Mouse (Mus musculus): ENCODE results near the gene Eef1akmt1. TPM values are rescaled to one million over a fixed set of nuclear protein-coding genes. Genes with fewer than 3 reads are reported as not detected.

Eef1akmt1 gene
- total and polyA plus RNA-seq, 2 experiments, result 5.6 to 11.6 TPM

- no peaks in the 10 kb centered on the region for H3K27me3 ChIP-seq (ENCODE audit: control insufficient read depth, insufficient read depth, low read length)
- no peaks in the 10 kb centered on the region for H3K4me1 ChIP-seq (ENCODE audit: control insufficient read depth, insufficient read depth, low read length)
- 75% methylated on average over 6 of the region's 6 CpGs for WGBS
- no peak overlapping the region for H3K4me3 ChIP-seq (ENCODE audit: insufficient read depth, low read depth, low read length)
- no peak for DNase-seq (ENCODE audit: extremely low read depth, low read depth, low spot score)
- H3K79me2 ChIP-seq (ENCODE audit: control insufficient read depth, insufficient read depth, low read length), result no peaks in the 10 kb centered on the region
- no peak overlapping the region for H3K9ac ChIP-seq (ENCODE audit: low read depth, low read length)
- no peak overlapping the region for H3K27ac ChIP-seq (replicated peaks; ENCODE audit: insufficient read depth, low read depth, low read length)
- H3K36me3 ChIP-seq (ENCODE audit: control insufficient read depth, insufficient read depth, low read length), result no peaks in the 10 kb centered on the region
- no peak for TF ChIP-seq POLR2A (IDR thresholded peaks at IDR 0.05; ENCODE audit: extremely low read depth, insufficient read depth, low read length)
Measured at GRCm38 (mm10) chr14:57535646-57536045, 35.8 kb downstream of the Eef1akmt1 start.

GRCm38 (mm10) chr14:57534961-57535360 is 36.5 kb downstream of the Eef1akmt1 start:
- Histone ChIP-seq H3K79me2 (ENCODE audit: control insufficient read depth, insufficient read depth, low read length) (no peaks in the 10 kb centered on the region), H3K27me3 (ENCODE audit: control insufficient read depth, insufficient read depth, low read length) (no peaks in the 10 kb centered on the region), H3K4me1 (ENCODE audit: control insufficient read depth, insufficient read depth, low read length) (no peaks in the 10 kb centered on the region), H3K9ac (ENCODE audit: low read depth, low read length) (no peak overlapping the region), H3K4me3 (ENCODE audit: insufficient read depth, low read depth, low read length) (no peak overlapping the region), H3K36me3 (ENCODE audit: control insufficient read depth, insufficient read depth, low read length) (no peaks in the 10 kb centered on the region), H3K27ac (replicated peaks; ENCODE audit: insufficient read depth, low read depth, low read length) (no peak overlapping the region)
- DNase-seq (ENCODE audit: extremely low read depth, low read depth, low spot score), result no peak
- no peak for TF ChIP-seq CTCF (IDR thresholded peaks at IDR 0.05; ENCODE audit: low read depth, low read length)
- no peak for TF ChIP-seq POLR2A (IDR thresholded peaks at IDR 0.05; ENCODE audit: extremely low read depth, insufficient read depth, low read length)
- 55% methylated on average over 8 of the region's 8 CpGs for WGBS

- DNase-seq (ENCODE audit: extremely low read depth, low read depth, low spot score), result no peak
- Histone ChIP-seq H3K4me1 (ENCODE audit: control insufficient read depth, insufficient read depth, low read length) (no peaks in the 10 kb centered on the region), H3K27me3 (ENCODE audit: control insufficient read depth, insufficient read depth, low read length) (no peaks in the 10 kb centered on the region), H3K4me3 (ENCODE audit: insufficient read depth, low read depth, low read length) (no peak overlapping the region), H3K9ac (ENCODE audit: low read depth, low read length) (no peak overlapping the region), H3K36me3 (ENCODE audit: control insufficient read depth, insufficient read depth, low read length) (no peaks in the 10 kb centered on the region), H3K79me2 (ENCODE audit: control insufficient read depth, insufficient read depth, low read length) (no peaks in the 10 kb centered on the region), H3K27ac (replicated peaks; ENCODE audit: insufficient read depth, low read depth, low read length) (no peak overlapping the region)
- WGBS, result 39% methylated on average over 5 of the region's 5 CpGs
- TF ChIP-seq CTCF (IDR thresholded peaks at IDR 0.05; ENCODE audit: low read depth, low read length) (no peak), POLR2A (IDR thresholded peaks at IDR 0.05; ENCODE audit: extremely low read depth, insufficient read depth, low read length) (no peak)
Measured at GRCm38 (mm10) chr14:57534346-57534745, 37.1 kb downstream of the Eef1akmt1 start.

GRCm38 (mm10) chr14:57533841-57534240 is 37.6 kb downstream of the Eef1akmt1 start:
- no peaks in the 10 kb centered on the region for H3K79me2 ChIP-seq (ENCODE audit: control insufficient read depth, insufficient read depth, low read length)
- H3K27ac ChIP-seq (replicated peaks; ENCODE audit: insufficient read depth, low read depth, low read length), result no peak overlapping the region
- no peak for TF ChIP-seq CTCF (IDR thresholded peaks at IDR 0.05; ENCODE audit: low read depth, low read length)
- TF ChIP-seq POLR2A (IDR thresholded peaks at IDR 0.05; ENCODE audit: extremely low read depth, insufficient read depth, low read length), result no peak
- H3K27me3 ChIP-seq (ENCODE audit: control insufficient read depth, insufficient read depth, low read length), result no peaks in the 10 kb centered on the region
- H3K9ac ChIP-seq (ENCODE audit: low read depth, low read length), result no peak overlapping the region
- H3K4me3 ChIP-seq (ENCODE audit: insufficient read depth, low read depth, low read length), result no peak overlapping the region
- DNase-seq (ENCODE audit: extremely low read depth, low read depth, low spot score), result no peak
- 49% methylated on average over 11 of the region's 11 CpGs for WGBS
- H3K36me3 ChIP-seq (ENCODE audit: control insufficient read depth, insufficient read depth, low read length), result no peaks in the 10 kb centered on the region
- H3K4me1 ChIP-seq (ENCODE audit: control insufficient read depth, insufficient read depth, low read length), result no peaks in the 10 kb centered on the region

GRCm38 (mm10) chr14:57533214-57533613 is 38.2 kb downstream of the Eef1akmt1 start:
- no peaks in the 10 kb centered on the region for H3K4me1 ChIP-seq (ENCODE audit: control insufficient read depth, insufficient read depth, low read length)
- no peak for TF ChIP-seq POLR2A (IDR thresholded peaks at IDR 0.05; ENCODE audit: extremely low read depth, insufficient read depth, low read length)
- peak; percentile 90 for TF ChIP-seq CTCF (IDR thresholded peaks at IDR 0.05; ENCODE audit: low read depth, low read length)
- no peak overlapping the region for H3K9ac ChIP-seq (ENCODE audit: low read depth, low read length)
- no peak for DNase-seq (ENCODE audit: extremely low read depth, low read depth, low spot score)
- WGBS, result 50% methylated on average over 3 of the region's 3 CpGs
- no peak overlapping the region for H3K4me3 ChIP-seq (ENCODE audit: insufficient read depth, low read depth, low read length)
- no peak overlapping the region for H3K27ac ChIP-seq (replicated peaks; ENCODE audit: insufficient read depth, low read depth, low read length)
- H3K27me3 ChIP-seq (ENCODE audit: control insufficient read depth, insufficient read depth, low read length), result no peaks in the 10 kb centered on the region
- no peaks in the 10 kb centered on the region for H3K79me2 ChIP-seq (ENCODE audit: control insufficient read depth, insufficient read depth, low read length)
- no peaks in the 10 kb centered on the region for H3K36me3 ChIP-seq (ENCODE audit: control insufficient read depth, insufficient read depth, low read length)

GRCm38 (mm10) chr14:57532577-57532976 is 38.8 kb downstream of the Eef1akmt1 start:
- 72% methylated on average over 3 of the region's 3 CpGs for WGBS
- H3K4me1 ChIP-seq (ENCODE audit: control insufficient read depth, insufficient read depth, low read length), result no peaks in the 10 kb centered on the region
- 0 out of 2 replicates have a peak, but pooled peaks cover under 1% of the 10 kb centered on the region for H3K27me3 ChIP-seq (ENCODE audit: control insufficient read depth, insufficient read depth, low read length)
- DNase-seq (ENCODE audit: extremely low read depth, low read depth, low spot score), result no peak
- H3K27ac ChIP-seq (replicated peaks; ENCODE audit: insufficient read depth, low read depth, low read length), result no peak overlapping the region
- no peak overlapping the region for H3K4me3 ChIP-seq (ENCODE audit: insufficient read depth, low read depth, low read length)
- no peaks in the 10 kb centered on the region for H3K36me3 ChIP-seq (ENCODE audit: control insufficient read depth, insufficient read depth, low read length)
- no peak overlapping the region for H3K9ac ChIP-seq (ENCODE audit: low read depth, low read length)
- H3K79me2 ChIP-seq (ENCODE audit: control insufficient read depth, insufficient read depth, low read length), result no peaks in the 10 kb centered on the region
- no peak for TF ChIP-seq CTCF (IDR thresholded peaks at IDR 0.05; ENCODE audit: low read depth, low read length)
- TF ChIP-seq POLR2A (IDR thresholded peaks at IDR 0.05; ENCODE audit: extremely low read depth, insufficient read depth, low read length), result no peak
